Mouse (Mus musculus): ENCODE results near the gene Rad51c. TPM values are rescaled to one million over a fixed set of nuclear protein-coding genes. Genes with fewer than 3 reads are reported as not detected.
"Not testable (repeated sequence)": the region's sequence is repeated elsewhere in the genome, so short reads cannot be mapped to it uniquely, and the experiment has no call there.

Rad51c gene
- polyA plus RNA-seq, 1 experiment from 2014 or later, result 10.1 TPM

GRCm38 (mm10) chr11:87447429-87447828 lies 42.7 kb upstream of the Rad51c start:
- Histone ChIP-seq H3K27me3 (ENCODE audit: control insufficient read depth, insufficient read depth, low read length) (no peaks in the 10 kb centered on the region), H3K27ac (ENCODE audit: low read length) (no peak overlapping the region), H3K4me3 (ENCODE audit: low read length) (no peak overlapping the region), H3K4me1 (ENCODE audit: control insufficient read depth, insufficient read depth, low read length) (peaks cover 10% of the 10 kb centered on the region; the same call in 1 of the 2 replicates), H3K36me3 (ENCODE audit: control insufficient read depth, insufficient read depth) (no peaks in the 10 kb centered on the region), H3K4me2 (ENCODE audit: low read depth, low read length) (no peak overlapping the region), H3K9ac (ENCODE audit: low read length) (no peak overlapping the region), H3K9me3 (replicated peaks; ENCODE audit: control insufficient read depth, low read length) (no peaks in the 10 kb centered on the region)
- ATAC-seq (replicated peaks; ENCODE audit: extremely low read depth, insufficient read depth, low FRiP score), result no peak

GRCm38 (mm10) chr11:87446159-87446558 lies 41.4 kb upstream of the Rad51c start:
- Histone ChIP-seq H3K4me3 (ENCODE audit: low read length) (no peak overlapping the region), H3K27ac (ENCODE audit: low read length) (no peak overlapping the region), H3K27me3 (ENCODE audit: control insufficient read depth, insufficient read depth, low read length) (no peaks in the 10 kb centered on the region), H3K9me3 (replicated peaks; ENCODE audit: control insufficient read depth, low read length) (no peaks in the 10 kb centered on the region), H3K9ac (ENCODE audit: low read length) (no peak overlapping the region), H3K4me2 (ENCODE audit: low read depth, low read length) (no peak overlapping the region), H3K36me3 (ENCODE audit: control insufficient read depth, insufficient read depth) (no peaks in the 10 kb centered on the region), H3K4me1 (ENCODE audit: control insufficient read depth, insufficient read depth, low read length) (peaks cover 10% of the 10 kb centered on the region; the same call in 1 of the 2 replicates)
- WGBS, result 82% methylated on average over 3 of the region's 3 CpGs
- no peak for ATAC-seq (replicated peaks; ENCODE audit: extremely low read depth, insufficient read depth, low FRiP score)

- H3K9ac ChIP-seq (ENCODE audit: low read length); ATAC-seq (replicated peaks; ENCODE audit: extremely low read depth, insufficient read depth, low FRiP score); H3K4me3 ChIP-seq (ENCODE audit: low read length); H3K27me3 ChIP-seq (ENCODE audit: control insufficient read depth, insufficient read depth, low read length); H3K36me3 ChIP-seq (ENCODE audit: control insufficient read depth, insufficient read depth); H3K4me2 ChIP-seq (ENCODE audit: low read depth, low read length); H3K9me3 ChIP-seq (replicated peaks; ENCODE audit: control insufficient read depth, low read length); H3K27ac ChIP-seq (ENCODE audit: low read length): not testable (repeated sequence)
- peaks cover 10% of the 10 kb centered on the region; the same call in 1 of the 2 replicates for H3K4me1 ChIP-seq (ENCODE audit: control insufficient read depth, insufficient read depth, low read length)
- WGBS, result 81% methylated on average over 2 of the region's 4 CpGs
These were observed 40.8 kb upstream of the Rad51c start for GRCm38 (mm10) chr11:87445593-87445992.

- ATAC-seq (replicated peaks; ENCODE audit: extremely low read depth, insufficient read depth, low FRiP score), result no peak
- no peak overlapping the region; the same call in 1 of the 2 replicates for H3K9ac ChIP-seq (ENCODE audit: low read length)
- H3K4me1 ChIP-seq (ENCODE audit: control insufficient read depth, insufficient read depth, low read length), result peaks cover 10% of the 10 kb centered on the region; the same call in 1 of the 2 replicates
- H3K36me3 ChIP-seq (ENCODE audit: control insufficient read depth, insufficient read depth), result no peaks in the 10 kb centered on the region
- H3K9me3 ChIP-seq (replicated peaks; ENCODE audit: control insufficient read depth, low read length), result no peaks in the 10 kb centered on the region
- H3K4me2 ChIP-seq (ENCODE audit: low read depth, low read length), result peak overlapping the region; percentile 34
- H3K27ac ChIP-seq (ENCODE audit: low read length), result no peak overlapping the region
- 0 out of 2 replicates have a peak overlapping the region, but pooled peaks have one; percentile 6 for H3K4me3 ChIP-seq (ENCODE audit: low read length)
- no peaks in the 10 kb centered on the region for H3K27me3 ChIP-seq (ENCODE audit: control insufficient read depth, insufficient read depth, low read length)
- WGBS, result 5% methylated on average over 16 of the region's 16 CpGs
These were observed 40.1 kb upstream of the Rad51c start for GRCm38 (mm10) chr11:87444735-87445428.

GRCm38 (mm10) chr11:87444056-87444455 lies 39.3 kb upstream of the Rad51c start:
- 61% methylated on average over 10 of the region's 10 CpGs for WGBS

GRCm38 (mm10) chr11:87443373-87443883 lies 38.7 kb upstream of the Rad51c start:
- no peaks in the 10 kb centered on the region for H3K27me3 ChIP-seq (ENCODE audit: control insufficient read depth, insufficient read depth, low read length)
- no peak overlapping the region for H3K4me2 ChIP-seq (ENCODE audit: low read depth, low read length)
- ATAC-seq (replicated peaks; ENCODE audit: extremely low read depth, insufficient read depth, low FRiP score), result no peak; the same call in 1 of the 2 replicates
- 0 out of 2 replicates have a peak overlapping the region, but pooled peaks have one; percentile 21 for H3K9ac ChIP-seq (ENCODE audit: low read length)
- 0% methylated on average over 5 of the region's 5 CpGs for WGBS
- no peak overlapping the region for H3K4me3 ChIP-seq (ENCODE audit: low read length)
- no peaks in the 10 kb centered on the region for H3K9me3 ChIP-seq (replicated peaks; ENCODE audit: control insufficient read depth, low read length)
- peaks cover 8% of the 10 kb centered on the region; the same call in 1 of the 2 replicates for H3K4me1 ChIP-seq (ENCODE audit: control insufficient read depth, insufficient read depth, low read length)
- H3K27ac ChIP-seq (ENCODE audit: low read length), result peak overlapping the region; percentile 64
- no peaks in the 10 kb centered on the region for H3K36me3 ChIP-seq (ENCODE audit: control insufficient read depth, insufficient read depth)

More at GRCm38 (mm10) chr11:87444056-87444455, 39.3 kb upstream of the Rad51c start:
- not testable (repeated sequence) for H3K27ac ChIP-seq (ENCODE audit: low read length); H3K36me3 ChIP-seq (ENCODE audit: control insufficient read depth, insufficient read depth); H3K27me3 ChIP-seq (ENCODE audit: control insufficient read depth, insufficient read depth, low read length); H3K9me3 ChIP-seq (replicated peaks; ENCODE audit: control insufficient read depth, low read length); H3K9ac ChIP-seq (ENCODE audit: low read length); H3K4me2 ChIP-seq (ENCODE audit: low read depth, low read length); H3K4me3 ChIP-seq (ENCODE audit: low read length); ATAC-seq (replicated peaks; ENCODE audit: extremely low read depth, insufficient read depth, low FRiP score)
- peaks cover 10% of the 10 kb centered on the region; the same call in 1 of the 2 replicates for H3K4me1 ChIP-seq (ENCODE audit: control insufficient read depth, insufficient read depth, low read length)

GRCm38 (mm10) chr11:87442643-87443372 lies 38.1 kb upstream of the Rad51c start:
- H3K27ac ChIP-seq (ENCODE audit: low read length), result peak overlapping the region; percentile 52; the same call in 1 of the 2 replicates
- H3K4me1 ChIP-seq (ENCODE audit: control insufficient read depth, insufficient read depth, low read length); H3K9me3 ChIP-seq (replicated peaks; ENCODE audit: control insufficient read depth, low read length); H3K36me3 ChIP-seq (ENCODE audit: control insufficient read depth, insufficient read depth); H3K27me3 ChIP-seq (ENCODE audit: control insufficient read depth, insufficient read depth, low read length): not testable (repeated sequence)
- peak overlapping the region; percentile 70 for H3K9ac ChIP-seq (ENCODE audit: low read length)
- peak overlapping the region; percentile 48 for H3K4me3 ChIP-seq (ENCODE audit: low read length)
- H3K4me2 ChIP-seq (ENCODE audit: low read depth, low read length), result peak overlapping the region; percentile 74
- peak; percentile 99 for ATAC-seq (replicated peaks; ENCODE audit: extremely low read depth, insufficient read depth, low FRiP score)
- WGBS, result under 1% methylated on average over 32 of the region's 62 CpGs

GRCm38 (mm10) chr11:87439796-87440420 lies 35.2 kb upstream of the Rad51c start:
- WGBS, result 84% methylated on average over 10 of the region's 10 CpGs
- no peak for ATAC-seq (replicated peaks; ENCODE audit: extremely low read depth, insufficient read depth, low FRiP score)
- no peaks in the 10 kb centered on the region for H3K9me3 ChIP-seq (replicated peaks; ENCODE audit: control insufficient read depth, low read length)

More at GRCm38 (mm10) chr11:87439796-87440420, 35.2 kb upstream of the Rad51c start:
- no peak overlapping the region for H3K9ac ChIP-seq (ENCODE audit: low read length)
- H3K4me3 ChIP-seq (ENCODE audit: low read length), result no peak overlapping the region
- H3K27me3 ChIP-seq (ENCODE audit: control insufficient read depth, insufficient read depth, low read length), result no peaks in the 10 kb centered on the region
- no peak overlapping the region for H3K4me2 ChIP-seq (ENCODE audit: low read depth, low read length)
- H3K27ac ChIP-seq (ENCODE audit: low read length), result no peak overlapping the region
- H3K36me3 ChIP-seq (ENCODE audit: control insufficient read depth, insufficient read depth), result no peaks in the 10 kb centered on the region
- peaks cover 6% of the 10 kb centered on the region; the same call in 1 of the 2 replicates for H3K4me1 ChIP-seq (ENCODE audit: control insufficient read depth, insufficient read depth, low read length)

Measured in heart, embryonic 16.5 days (tissue).